Mouse (Mus musculus) erythroblast, adult 5-6 weeks (primary cell): Measurements from ENCODE around the gene Tmprss3. TPM values are rescaled to one million over a fixed set of nuclear protein-coding genes. Genes with fewer than 3 reads are reported as not detected.

ENCODE experiments used
- ATAC-seq: replicated peaks from 2 replicates; pipeline ENCODE4 v1.8.0; 2016; ENCODE audit warnings: moderate number of reproducible peaks, mild to moderate bottlenecking, moderate TSS enrichment, inconsistent platforms; ENCODE audit not compliant: poor library complexity, low FRiP score, severe bottlenecking
- total RNA-seq, 2 experiments: library from RNA; stranded (forward) in 1 of 2; stranded (reverse) in 1 of 2; fragments of 150-400 nt in 1 of 2; fragments of 200-764, 138-1000 nt in 1 of 2; gene quantifications; 2 replicates each; pipeline versions ENCODE4 v1.2.3 to v1.2.4; 2015 to 2017; ENCODE audit warnings: low replicate concordance in 2 of 2

The Tmprss3 gene
- total RNA-seq (2015; ENCODE audit: low replicate concordance): not detected in 2 replicates
- not detected in 2 replicates for total RNA-seq (2017; ENCODE audit: low replicate concordance)

DNA sequence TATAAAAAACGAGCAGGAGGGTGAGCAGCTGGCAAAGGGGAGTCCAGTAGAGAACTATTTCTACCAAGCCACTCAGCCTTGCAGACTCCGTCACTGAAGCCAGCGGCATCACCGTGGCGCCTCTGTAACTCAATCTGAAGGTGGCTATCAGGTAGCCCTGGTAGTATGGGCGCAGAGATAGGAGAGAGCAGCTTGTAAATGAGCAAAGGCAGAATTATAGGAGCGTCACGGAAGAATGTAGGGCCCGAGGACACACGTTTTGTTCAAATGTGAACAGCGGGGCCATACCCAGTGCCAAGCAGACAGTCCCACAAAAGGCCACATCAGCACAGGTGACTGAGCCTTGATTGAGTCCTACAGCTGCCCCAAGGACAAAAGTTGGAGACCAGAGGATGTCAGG, at the start of gene Tmprss3:
Gene Tmprss3 (minus strand): TSS at position 101 of the 400 bp plus-strand sequence.
- no peak for ATAC-seq

DNA sequence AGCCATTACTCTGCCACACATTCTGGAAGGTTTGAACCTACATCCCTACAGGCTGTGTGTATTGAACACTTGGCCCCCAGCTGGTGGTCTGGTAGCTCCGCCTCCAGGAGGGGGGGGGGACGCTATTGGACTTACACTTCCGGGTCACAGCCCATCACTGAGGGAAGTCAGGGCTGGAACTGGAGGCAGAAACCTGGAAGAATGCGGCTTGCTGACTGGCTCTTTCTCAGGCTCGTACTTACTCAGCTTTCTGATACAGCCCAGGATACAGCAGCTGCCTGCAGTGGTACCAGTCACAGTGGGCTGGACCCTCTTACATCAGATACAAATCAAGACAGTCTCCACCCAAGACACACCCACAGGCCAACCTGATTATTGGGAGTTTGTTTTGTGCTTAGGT, 48.4 kb upstream of the Tmprss3 start:
- no peak for ATAC-seq

DNA sequence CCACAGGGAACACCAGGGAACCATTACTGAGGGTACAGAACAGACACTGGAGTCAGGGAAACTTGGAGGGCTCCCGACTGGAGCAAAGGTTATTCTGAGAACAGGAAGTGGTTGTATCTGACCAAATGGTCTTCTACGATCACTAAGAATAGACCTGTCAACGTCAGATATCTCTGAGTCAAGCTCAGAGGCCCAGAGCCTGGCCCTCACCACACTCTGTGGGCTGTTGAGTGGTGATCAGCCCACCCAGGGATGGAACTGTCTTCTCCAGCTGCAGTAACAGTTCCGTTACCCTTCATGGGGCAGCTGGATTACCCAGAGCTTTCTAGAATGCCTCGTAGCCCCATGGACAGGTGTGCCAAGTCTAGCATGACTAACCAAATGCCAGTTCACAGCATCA, 46.5 kb upstream of the Tmprss3 start:
- ATAC-seq: no peak

DNA sequence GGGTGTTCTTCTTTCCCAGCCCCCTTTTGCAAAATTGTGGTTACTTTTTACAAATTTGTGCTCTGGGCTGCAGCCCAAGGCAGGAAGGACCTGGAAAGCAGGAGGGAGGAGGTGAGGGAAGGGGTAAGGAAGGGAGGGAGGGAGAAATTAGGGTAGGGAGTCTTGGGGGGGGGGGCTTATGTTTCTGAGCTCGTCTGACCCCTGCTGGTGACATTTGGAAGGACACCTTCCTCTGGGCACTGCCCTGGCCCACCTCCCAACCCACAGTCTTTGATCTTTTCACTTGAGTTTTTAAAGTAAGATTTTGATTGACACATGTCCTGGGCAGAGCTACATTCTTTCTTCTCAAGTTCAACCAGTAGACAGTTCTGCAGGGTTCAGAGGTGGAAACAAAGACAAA, 44.0 kb upstream of the Tmprss3 start:
- ATAC-seq: no peak

DNA sequence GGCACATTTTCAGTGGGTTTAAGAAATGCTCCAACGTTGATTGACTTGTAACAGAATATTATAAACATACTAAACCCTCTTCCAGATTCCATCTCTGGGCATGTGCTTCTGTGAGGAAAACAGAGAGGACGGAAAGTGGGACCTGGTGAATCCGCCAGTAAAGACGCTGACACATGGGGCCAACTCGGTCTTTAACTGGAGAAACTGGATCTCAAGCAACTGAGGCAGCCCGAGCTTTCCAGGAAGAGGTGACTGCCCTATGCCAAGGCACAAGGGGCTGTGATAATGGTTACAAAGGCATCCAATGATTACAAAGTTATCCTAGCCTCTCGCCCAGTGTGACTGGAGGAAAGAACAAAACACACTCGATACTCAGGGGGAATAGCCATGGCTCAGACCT, 42.4 kb upstream of the Tmprss3 start:
- ATAC-seq: no peak

DNA sequence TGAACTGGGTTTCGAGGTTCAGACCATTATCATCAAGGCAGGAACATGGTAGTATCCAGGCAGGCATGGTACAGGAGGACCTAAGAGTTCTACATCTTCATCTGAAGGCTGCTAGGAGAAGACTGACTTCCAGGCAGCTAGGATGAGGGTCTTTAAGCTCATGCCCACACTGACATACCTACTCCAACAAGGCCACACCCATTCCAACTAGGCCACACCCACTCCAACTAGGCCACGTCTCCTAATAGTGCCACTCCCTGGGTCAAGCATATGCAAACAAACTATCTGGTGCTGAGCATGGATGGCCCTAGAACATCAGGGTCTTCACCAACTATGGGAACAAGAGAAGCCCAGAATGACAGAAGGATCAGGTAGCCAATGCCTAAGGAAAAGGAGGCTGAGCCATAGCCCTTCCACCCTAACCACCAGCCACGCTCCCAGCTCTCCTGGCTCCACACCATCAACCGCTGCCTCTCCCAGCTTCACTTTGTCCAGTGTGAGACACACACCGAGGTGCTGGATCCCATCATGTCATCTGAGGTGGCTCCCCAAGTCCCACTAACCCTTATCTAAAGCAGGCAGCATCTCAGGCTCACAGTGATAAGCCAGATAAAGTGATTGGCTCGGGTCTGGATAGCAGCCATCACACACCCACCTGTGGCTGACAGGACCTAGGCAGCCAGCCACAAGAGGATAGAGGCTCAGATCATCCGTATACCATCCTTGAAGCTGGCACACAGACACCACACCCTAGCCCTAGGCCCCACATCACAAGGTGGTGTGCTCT, 39.6 kb upstream of the Tmprss3 start:
- no peak for ATAC-seq

DNA sequence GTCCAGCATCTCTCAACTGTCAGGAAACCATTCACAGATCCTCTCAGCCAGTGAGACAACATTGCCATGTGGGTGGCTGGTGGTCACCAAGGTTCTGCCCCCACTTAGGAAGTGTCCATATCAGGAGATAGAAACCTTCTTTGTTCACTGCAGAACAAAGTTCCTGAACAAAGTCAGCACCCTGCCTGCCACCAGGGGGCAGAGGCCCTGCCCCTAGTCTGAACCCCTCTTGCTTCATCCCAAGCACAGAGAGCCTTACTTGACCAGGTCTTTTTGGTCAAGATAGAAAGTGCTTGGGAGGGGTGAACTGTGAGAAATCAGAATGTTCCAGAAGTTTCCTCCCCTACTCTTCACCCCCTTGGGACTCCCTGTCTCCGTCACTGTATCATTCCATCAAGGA, 37.1 kb upstream of the Tmprss3 start:
- ATAC-seq: no peak

DNA sequence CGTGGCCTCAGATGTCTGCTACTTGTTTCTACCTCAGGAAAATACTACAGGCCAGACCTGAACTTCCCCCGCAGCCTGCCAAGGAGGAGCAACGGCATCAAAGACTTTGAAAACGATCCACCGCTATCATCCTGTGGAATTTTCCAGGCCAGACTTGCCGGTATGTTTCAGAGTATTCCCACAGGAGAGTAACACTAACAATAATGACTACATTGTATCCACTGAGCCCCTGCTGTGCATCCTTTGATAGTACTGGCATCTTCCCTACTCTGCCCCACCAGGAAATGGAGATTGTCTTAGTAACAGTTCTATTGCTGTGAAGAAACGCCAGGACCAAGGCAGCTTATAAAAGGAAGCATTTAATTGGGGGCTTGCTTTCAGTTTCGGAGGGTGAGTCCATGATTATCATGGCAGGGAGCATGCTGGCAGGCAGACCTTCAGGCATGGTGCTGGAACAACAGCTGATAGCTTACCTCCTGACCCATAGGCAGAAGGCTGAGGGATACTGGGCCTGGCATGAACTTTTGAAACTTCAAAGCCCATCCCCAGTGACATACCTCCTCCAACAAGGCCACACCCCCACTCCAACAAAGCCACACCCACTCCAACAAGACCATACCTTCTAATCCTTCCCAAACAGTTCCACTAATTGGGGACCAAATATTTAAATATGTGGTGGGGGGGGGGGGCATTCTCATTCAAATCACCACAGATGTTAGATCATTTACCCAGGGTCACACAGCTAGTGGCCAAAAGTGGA, 33.7 kb upstream of the Tmprss3 start:
- no peak for ATAC-seq

DNA sequence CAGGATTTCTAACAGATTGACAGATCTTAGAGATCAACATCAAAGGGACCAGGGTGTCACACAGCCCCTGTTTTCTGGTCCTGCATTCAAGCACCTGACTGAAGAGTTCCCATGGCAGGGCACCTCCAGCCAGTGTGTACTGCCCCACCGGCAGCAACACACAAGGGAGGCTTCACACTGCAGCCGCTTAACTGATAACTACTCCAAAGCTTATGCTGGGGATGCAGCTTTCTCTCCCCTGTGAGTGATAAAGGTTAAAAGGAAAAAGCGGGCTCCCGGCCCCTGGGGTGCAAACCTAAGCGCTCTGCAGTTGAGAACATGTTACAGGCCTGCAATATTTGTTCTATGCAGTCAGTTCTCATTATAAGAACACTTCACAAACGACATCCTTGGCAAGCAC, 33.0 kb upstream of the Tmprss3 start:
- ATAC-seq: no peak

DNA sequence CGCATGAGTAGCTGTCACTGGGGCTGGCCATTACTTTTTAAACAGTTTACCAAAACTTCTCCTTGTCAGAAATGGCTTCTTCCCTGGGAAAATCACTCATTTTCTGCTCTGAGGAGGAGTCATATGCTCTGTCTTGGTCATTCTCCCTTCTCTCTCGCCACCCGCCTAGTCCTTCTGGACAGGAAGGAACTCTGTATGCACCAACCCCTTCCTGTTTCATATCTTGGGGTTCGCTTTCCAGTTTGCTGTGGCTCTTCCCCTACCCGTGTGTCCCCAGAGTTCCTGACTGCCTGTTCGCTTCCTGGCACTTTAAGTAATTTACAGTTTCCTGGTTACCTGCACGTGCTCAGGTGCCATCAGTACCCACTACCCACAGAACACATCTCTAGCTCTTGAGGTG, 28.2 kb upstream of the Tmprss3 start:
- no peak for ATAC-seq

DNA sequence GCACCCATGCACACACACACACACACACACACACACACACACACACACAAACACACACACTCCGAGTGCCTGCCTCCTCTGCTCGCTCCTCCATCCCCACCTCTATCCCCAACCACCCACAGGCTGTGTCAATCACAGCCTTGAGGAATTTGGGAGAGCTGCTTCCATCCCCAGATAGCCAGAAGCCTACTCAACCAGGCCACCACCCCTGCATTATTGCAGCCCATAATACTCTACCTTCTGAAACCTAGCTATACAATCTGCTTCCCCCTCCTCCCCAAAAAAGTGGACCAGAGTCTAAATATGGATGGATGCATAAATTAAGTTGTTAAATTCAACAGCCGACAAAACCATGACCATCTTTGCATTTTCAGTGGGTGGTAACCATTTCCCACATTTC, 27.6 kb upstream of the Tmprss3 start:
- no peak for ATAC-seq

DNA sequence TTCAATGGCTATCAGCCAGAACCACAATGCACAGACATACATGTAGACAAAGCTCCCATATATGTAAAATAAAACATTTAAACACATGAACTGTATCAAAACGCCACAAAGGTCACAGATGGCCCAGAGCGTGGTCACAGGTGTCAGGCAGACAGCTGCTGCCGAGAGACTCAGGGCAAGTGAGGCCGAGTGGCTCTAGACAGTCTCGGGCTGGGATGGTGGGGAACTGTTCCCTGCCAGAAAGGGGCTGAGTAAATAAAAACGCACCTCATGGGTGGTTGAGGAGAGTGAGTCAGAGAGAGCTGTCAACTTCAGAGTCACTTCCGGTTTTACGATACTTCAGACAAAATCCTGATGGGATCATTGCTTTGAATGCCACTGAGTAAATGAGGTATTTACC, 25.8 kb upstream of the Tmprss3 start:
- ATAC-seq: no peak

DNA sequence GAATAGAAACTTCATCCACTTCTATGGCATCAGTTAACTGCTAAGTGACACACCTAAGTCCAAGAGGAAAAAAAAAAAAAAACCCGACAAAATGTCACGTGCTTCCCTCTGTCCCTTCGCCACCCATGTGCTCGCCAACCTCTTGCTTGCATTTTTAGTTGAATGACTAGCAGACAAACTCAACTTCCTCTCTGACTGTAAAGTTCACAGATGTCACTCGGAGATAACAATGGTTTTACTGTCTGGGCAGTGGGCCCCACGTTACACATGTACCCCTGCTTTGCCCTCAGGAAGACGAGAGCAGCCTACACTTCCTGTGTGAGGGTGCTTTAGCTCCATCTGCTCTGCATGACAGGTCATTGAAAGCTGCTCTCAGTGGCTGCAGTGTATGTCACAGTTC, 25.1 kb upstream of the Tmprss3 start:
- ATAC-seq: no peak

DNA sequence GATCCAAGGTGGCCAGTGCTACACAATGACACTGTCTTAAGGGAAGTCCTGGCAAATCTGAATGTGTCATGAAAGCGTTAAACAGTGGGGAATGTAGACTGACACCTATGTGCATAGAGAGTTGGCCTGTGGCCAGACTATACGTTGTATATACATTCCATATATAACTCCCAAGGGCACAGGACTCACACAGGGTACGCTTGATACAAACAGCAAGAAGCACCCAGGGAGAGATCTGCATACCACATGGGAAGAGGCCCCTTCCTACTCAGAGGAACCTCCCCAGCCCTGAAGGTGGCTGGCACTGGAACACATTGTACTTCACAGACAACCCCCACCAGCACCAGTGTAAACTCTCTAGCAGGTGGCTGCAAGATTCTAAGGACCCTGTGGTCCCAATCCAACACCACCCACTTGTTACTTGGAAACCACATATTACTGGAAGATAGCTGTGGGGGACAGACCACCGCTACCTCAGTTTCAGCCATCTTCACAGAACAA, 24.1 kb upstream of the Tmprss3 start:
- no peak for ATAC-seq

DNA sequence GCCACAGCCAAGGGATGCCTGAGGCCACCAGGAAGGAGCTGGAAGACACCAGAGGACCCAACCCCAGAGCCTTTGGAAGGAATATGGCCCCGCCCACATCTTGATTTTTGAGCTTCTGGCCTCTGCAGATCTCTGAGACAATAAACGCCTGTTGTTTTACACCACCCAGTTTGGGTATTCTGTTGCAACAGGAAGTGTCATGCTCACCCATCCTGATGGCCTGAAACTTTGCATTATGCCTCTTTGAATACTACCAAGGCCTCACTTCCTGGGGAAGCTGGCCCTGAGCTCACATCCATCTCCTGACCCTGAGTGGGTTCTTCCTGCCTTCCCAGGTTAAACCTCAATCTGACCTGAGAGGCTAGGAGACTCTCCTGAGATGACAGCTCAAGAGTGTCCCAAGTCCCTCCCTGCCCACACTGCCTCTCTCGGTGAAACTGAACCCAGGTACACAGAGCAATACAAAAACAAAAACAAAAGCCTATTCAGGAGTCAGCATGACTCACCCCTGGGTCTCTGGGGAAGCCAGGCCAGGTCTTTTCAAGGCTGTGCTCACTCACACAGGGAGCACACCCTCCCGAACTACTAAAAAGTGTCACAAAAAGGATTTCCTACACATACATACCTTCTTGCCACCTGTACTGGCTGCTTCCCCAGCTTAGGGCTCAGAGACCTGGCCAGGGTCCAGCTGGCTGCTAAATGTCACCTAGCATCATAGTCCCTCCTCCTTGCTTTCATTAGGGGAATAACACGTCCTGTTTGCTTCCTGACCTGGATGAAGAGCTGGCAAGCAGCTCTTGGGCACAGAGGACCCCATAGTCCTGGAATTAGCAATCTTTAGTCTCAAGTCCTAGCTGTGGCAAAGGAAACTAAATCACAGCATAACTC, 17.5 kb upstream of the Tmprss3 start:
- ATAC-seq: no peak

DNA sequence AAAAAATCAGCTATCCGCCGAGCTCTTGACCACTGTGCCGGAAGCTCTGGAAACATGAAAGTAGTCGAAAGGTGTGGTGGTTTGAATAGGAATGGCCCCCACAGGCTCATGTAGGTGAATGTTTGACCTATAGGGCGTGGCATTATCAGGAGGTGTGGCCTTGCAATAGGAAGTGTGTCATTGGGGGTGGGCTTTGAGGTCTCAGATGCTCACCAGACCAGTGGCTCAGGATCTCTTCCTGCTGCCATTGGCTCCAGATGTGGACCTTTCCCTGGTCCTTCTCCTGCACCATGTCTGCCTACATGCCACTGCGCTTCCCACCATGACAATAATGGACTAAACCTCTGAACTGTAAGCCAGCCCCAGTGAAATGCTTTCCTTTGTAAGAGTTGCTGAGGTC, 13.1 kb upstream of the Tmprss3 start:
- ATAC-seq: no peak

DNA sequence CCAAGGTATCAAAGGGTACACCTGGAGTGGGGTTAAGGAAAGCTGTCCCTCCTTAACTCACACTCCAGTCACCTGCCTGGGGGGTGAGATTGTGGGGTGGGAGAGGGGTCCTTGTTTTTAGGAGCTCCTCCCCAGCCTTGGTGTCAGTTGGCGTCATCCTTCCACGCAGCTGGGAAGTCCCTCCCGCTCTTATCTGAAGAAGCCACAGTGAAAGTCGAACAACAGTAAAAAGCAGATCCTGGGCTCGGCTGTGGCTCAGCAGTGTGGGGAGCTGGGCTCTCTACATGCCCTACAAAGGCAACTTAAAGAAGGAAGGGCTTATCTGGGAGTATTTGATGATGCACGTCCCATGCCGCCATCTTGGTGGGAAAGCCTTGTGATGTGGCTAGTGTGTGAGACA, 11.5 kb upstream of the Tmprss3 start:
- no peak for ATAC-seq

DNA sequence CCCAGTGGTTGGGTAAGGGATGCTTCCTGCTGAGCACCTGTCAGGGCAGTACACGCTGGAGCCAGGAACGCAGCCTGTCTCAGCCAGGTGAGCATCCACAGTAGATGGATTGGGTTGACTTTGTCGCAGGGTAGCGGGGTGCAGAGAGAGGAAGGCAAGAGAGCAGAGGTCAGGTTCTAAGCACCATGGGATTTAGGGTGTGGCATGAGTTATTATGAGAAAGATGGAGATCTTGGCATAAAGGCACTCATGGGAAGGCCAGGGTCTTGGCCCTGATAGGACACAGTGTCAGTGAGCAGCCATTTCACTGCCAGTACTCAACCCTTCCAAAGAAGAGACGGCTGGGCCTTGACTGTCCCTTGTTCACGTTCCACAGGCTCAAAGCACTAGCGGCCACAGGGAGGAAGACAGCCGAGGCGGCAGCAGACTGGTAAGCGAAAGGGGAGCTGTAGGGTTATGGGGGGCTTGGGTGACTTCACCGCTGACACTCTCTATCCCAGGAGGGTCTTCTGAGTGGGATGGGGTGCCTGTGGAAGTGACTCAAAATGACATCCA, 10.7 kb upstream of the Tmprss3 start:
- no peak for ATAC-seq

DNA sequence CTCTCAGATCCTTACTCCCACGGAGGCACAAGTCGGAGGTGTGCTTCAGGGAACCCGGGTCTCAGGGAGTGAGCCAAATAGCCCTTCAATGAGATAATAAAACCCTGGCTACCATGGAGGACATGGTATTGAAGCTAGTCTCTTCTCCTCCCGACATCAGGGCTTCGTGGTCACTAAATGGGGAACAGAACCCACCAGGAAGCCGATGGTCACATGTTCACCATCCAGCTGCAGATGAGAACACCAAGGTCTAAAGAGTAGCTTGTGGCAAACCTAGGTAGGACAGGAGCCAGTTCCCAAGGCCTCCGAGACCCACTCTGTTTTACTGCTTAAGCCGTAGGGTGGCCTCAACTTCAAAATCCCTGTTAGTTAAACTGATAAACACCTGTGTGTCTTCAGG, 9.9 kb upstream of the Tmprss3 start:
- no peak for ATAC-seq

DNA sequence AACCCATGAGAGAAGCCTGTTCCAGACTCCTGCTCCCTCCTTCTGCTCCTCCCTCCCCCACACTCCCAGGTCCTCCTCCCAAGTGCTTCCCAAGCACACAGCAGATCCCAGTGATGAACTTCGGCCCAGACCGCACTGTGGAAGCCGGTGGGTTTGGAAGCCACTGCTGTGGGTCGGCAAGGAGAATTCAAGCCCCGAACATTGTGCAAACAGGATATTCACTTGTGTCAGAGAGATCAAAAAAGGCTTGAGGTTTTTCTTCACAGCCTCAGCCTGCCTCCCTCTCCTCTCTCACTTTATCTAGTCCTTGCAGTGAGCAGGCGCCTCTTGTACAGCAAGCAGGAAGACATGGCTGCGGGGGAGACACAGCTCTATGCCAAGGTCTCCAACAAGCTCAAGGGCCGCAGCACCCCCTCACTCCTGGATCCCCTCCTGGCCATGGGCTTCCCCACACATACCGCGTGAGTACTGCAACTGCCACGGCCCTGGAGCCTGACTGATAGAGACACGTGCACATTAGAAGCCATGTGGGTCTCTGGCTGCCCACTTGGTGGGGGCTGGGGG, 9.1 kb upstream of the Tmprss3 start, which contains the start of gene Ubash3a:
Gene Ubash3a (plus strand): TSS at position 103 of the 564 bp plus-strand sequence.
- ATAC-seq: peak; percentile 35
